ENCODE assay signal across 26 mouse cellular contexts in the genomic region with DNA sequence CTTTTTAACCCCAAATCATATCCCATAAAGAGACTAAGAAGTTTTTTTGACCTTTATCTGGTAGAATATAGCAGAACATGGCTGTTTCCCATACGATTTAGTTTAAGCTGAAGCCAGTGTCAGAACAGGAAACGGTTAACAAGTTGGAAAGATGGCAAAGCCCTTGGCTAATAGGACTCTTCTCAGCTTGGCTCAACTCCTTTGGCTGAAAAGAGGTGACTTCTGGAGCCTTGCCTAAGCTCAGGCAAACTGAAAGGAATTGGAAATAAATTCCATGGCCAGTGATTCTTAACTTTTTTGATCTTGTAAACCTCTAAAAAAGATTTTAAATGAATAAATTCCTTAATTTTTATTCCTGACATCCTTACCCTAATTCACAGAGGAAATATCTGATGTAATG. TPM values are rescaled to one million over a fixed set of nuclear protein-coding genes. Genes with fewer than 3 reads are reported as not detected.
"Had no signal": no experiment of that assay in that cellular context is flagged by ENCODE, and none has a peak within 500 bp of the region (broad histone marks: within the 10 kb centered on the region; RNA-seq: fewer than 3 reads in every experiment).

No protein-coding gene starts in this region.

- H3K4me2 ChIP-seq: limb, embryonic 12.5 days; liver, embryonic 12.5 days; liver, embryonic 15.5 days; lung, embryonic 15.5 days; midbrain, embryonic 13.5 days; neural tube, embryonic 12.5 days; neural tube, embryonic 15.5 days had no signal

- ATAC-seq: liver, embryonic 12.5 days; midbrain, embryonic 13.5 days had no signal

- H3K9ac ChIP-seq: limb, embryonic 12.5 days; liver, embryonic 12.5 days; liver, embryonic 15.5 days; lung, embryonic 15.5 days; midbrain, embryonic 13.5 days; neural tube, embryonic 12.5 days; neural tube, embryonic 15.5 days had no signal

- H3K9me3 ChIP-seq: limb, embryonic 12.5 days; liver, embryonic 12.5 days; liver, embryonic 15.5 days; lung, embryonic 15.5 days; midbrain, embryonic 10.5 days; midbrain, embryonic 13.5 days; neural tube, embryonic 12.5 days; neural tube, embryonic 15.5 days had no signal

- H3K27ac ChIP-seq: left cerebral cortex, adult 2 months; limb, embryonic 12.5 days; liver, embryonic 12.5 days; liver, embryonic 15.5 days; lung, embryonic 15.5 days; midbrain, embryonic 10.5 days; midbrain, embryonic 13.5 days; neural tube, embryonic 12.5 days; neural tube, embryonic 15.5 days; stomach, postnatal 0 days had no signal

- H3K27me3 ChIP-seq: limb, embryonic 12.5 days; lung, embryonic 15.5 days; neural tube, embryonic 12.5 days; neural tube, embryonic 15.5 days had no signal

- H3K4me1 ChIP-seq: limb, embryonic 12.5 days; liver, embryonic 12.5 days; liver, embryonic 15.5 days; lung, embryonic 15.5 days; midbrain, embryonic 10.5 days; midbrain, embryonic 13.5 days; neural tube, embryonic 12.5 days; neural tube, embryonic 15.5 days had no signal

- H3K4me3 ChIP-seq: left cerebral cortex, adult 2 months; limb, embryonic 12.5 days; liver, embryonic 12.5 days; liver, embryonic 15.5 days; lung, embryonic 15.5 days; megakaryocyte, embryonic 14.5 days; midbrain, embryonic 10.5 days; midbrain, embryonic 13.5 days; neural tube, embryonic 12.5 days; neural tube, embryonic 15.5 days had no signal

- DNase-seq: kidney, postnatal 10 days; kidney, postnatal 36 days; layer of hippocampus, postnatal 36 days; liver; lung, adult 18-20 months; lung, postnatal 10 days; lung, postnatal 36 days; right cerebral cortex, adult 18-20 months; right cerebral cortex, postnatal 14 days; right cerebral cortex, postnatal 4 days; thymus, adult 2 months; thymus, postnatal 14 days had no signal

- H3K36me3 ChIP-seq: limb, embryonic 12.5 days; liver, embryonic 12.5 days; liver, embryonic 15.5 days; lung, embryonic 15.5 days; midbrain, embryonic 10.5 days; midbrain, embryonic 13.5 days; neural tube, embryonic 12.5 days; neural tube, embryonic 15.5 days had no signal

RNA-seq across cellular contexts. Expression of gene Scd3, which starts 26.7 kb away (rescaled TPM):
- polyA plus RNA-seq: limb, embryonic 12.5 days; liver, embryonic 12.5 days; liver, embryonic 15.5 days had no signal

RNA-seq across cellular contexts. Expression of gene Pkd2l1, which starts 37.5 kb away (rescaled TPM):
- total RNA-seq: left cerebral cortex, postnatal 10 days had no signal
- polyA plus RNA-seq: kidney, embryonic 14.5 days; limb, embryonic 12.5 days; liver, embryonic 12.5 days; liver, embryonic 15.5 days; midbrain, embryonic 10.5 days; stomach, embryonic 14.5 days; stomach, postnatal 0 days had no signal
